Mouse (Mus musculus) MEL (cell line): ENCODE results near the gene Paqr4. TPM values are rescaled to one million over a fixed set of nuclear protein-coding genes. Genes with fewer than 3 reads are reported as not detected.

ENCODE experiments used
- DNase-seq: peaks from one replicate; pipeline ENCODE4 v3.0.0; 2011; ENCODE audit warnings: low read depth, low spot score
- H3K27ac ChIP-seq: 2 replicates; pipeline ENCODE4 v1.5.1; 2012; ENCODE audit warnings: low read depth, mild to moderate bottlenecking, control low read depth, low read length, moderate library complexity; ENCODE audit not compliant: control insufficient read depth
- H3K27me3 ChIP-seq, 2 experiments: fragments of 150-350 bp in 1 of 2; sonication (generic) in 1 of 2; 2 replicates each; pipeline ENCODE4 v1.6.1; 2012; ENCODE audit warnings: low read length in 2 of 2, mild to moderate bottlenecking in 2 of 2, improper control_type of control experiment in 1 of 2, moderate library complexity in 1 of 2; ENCODE audit not compliant: insufficient read depth in 2 of 2, control insufficient read depth in 1 of 2
- H3K36me3 ChIP-seq, 2 experiments: 2 replicates each; pipeline ENCODE4 v1.6.1; 2012 to 2014; ENCODE audit warnings: low read length in 2 of 2, improper control_type of control experiment in 1 of 2, inconsistent platforms in 1 of 2, mild to moderate bottlenecking in 1 of 2; ENCODE audit not compliant: insufficient read depth in 2 of 2, control insufficient read depth in 1 of 2
- H3K4me1 ChIP-seq, 2 experiments: fragments of 150-350 bp in 1 of 2; sonication (generic) in 1 of 2; 2 replicates each; pipeline ENCODE4 v1.6.1; 2012; ENCODE audit warnings: low read length in 2 of 2, improper control_type of control experiment in 1 of 2, mild to moderate bottlenecking in 1 of 2; ENCODE audit not compliant: insufficient read depth in 2 of 2, control insufficient read depth in 1 of 2
- H3K4me3 ChIP-seq, 2 experiments: fragments of 150-350 bp in 1 of 2; sonication (generic) in 1 of 2; 2 replicates each; pipeline ENCODE4 v1.5.1; 2012; ENCODE audit warnings: low read depth in 2 of 2, low read length in 2 of 2, mild to moderate bottlenecking in 2 of 2, moderate library complexity in 2 of 2, control low read depth in 1 of 2, improper control_type of control experiment in 1 of 2; ENCODE audit not compliant: control insufficient read depth in 1 of 2, insufficient read depth in 1 of 2
- H3K79me2 ChIP-seq: 2 replicates; pipeline ENCODE4 v1.6.1; 2012; ENCODE audit warnings: mild to moderate bottlenecking, low read length, moderate library complexity; ENCODE audit not compliant: control insufficient read depth, poor library complexity, insufficient read depth
- H3K9ac ChIP-seq: 2 replicates; pipeline ENCODE4 v1.6.1; 2012; ENCODE audit warnings: low read depth, mild to moderate bottlenecking, control low read depth, low read length, moderate library complexity; ENCODE audit not compliant: control insufficient read depth, poor library complexity, severe bottlenecking
- H3K9me3 ChIP-seq: fragments of 150-350 bp; sonication (generic); replicated peaks from 2 replicates; pipeline ENCODE4 v1.6.1; 2012; ENCODE audit warnings: mild to moderate bottlenecking, low read length, improper control_type of control experiment, moderate library complexity; ENCODE audit not compliant: insufficient read depth
- BHLHE40 ChIP-seq: IDR thresholded peaks from 2 replicates; pipeline ENCODE4 v1.6.1; 2012; ENCODE audit warnings: low read depth, mild to moderate bottlenecking, inconsistent platforms, low read length, improper control_type of control experiment, borderline replicate concordance
- CHD1 ChIP-seq: IDR thresholded peaks from 2 replicates; pipeline ENCODE4 v1.6.1; 2012; ENCODE audit warnings: low read depth, mild to moderate bottlenecking, inconsistent platforms, low read length, improper control_type of control experiment
- CTCF ChIP-seq, 3 experiments: IDR thresholded peaks in 2 of 3; conservative IDR thresholded peaks in 1 of 3; 2 replicates each; pipeline ENCODE4 v1.5.1; 2011 to 2012; ENCODE audit warnings: low read length in 3 of 3, low read depth in 2 of 3, mild to moderate bottlenecking in 2 of 3, improper control_type of control experiment in 1 of 3, inconsistent platforms in 1 of 3, mixed read lengths in 1 of 3, moderate library complexity in 1 of 3; ENCODE audit not compliant: control insufficient read depth in 1 of 3, insufficient read depth in 1 of 3, poor library complexity in 1 of 3, severe bottlenecking in 1 of 3
- E2F4 ChIP-seq: IDR thresholded peaks from 2 replicates; pipeline ENCODE4 v1.6.1; 2011; ENCODE audit warnings: low read depth, low read length, improper control_type of control experiment, borderline replicate concordance
- ELF1 ChIP-seq: IDR thresholded peaks from 2 replicates; pipeline ENCODE4 v1.6.1; 2014; ENCODE audit warnings: low read depth, mild to moderate bottlenecking, inconsistent platforms, low read length, improper control_type of control experiment, moderate library complexity
- EP300 ChIP-seq, 2 experiments: IDR thresholded peaks; 2 replicates each; pipeline ENCODE4 v1.6.1; 2011; ENCODE audit warnings: improper control_type of control experiment in 2 of 2, low read length in 2 of 2, low read depth in 1 of 2, mild to moderate bottlenecking in 1 of 2
- ETS1 ChIP-seq: IDR thresholded peaks from 2 replicates; pipeline ENCODE4 v1.6.1; 2012; ENCODE audit warnings: low read depth, mild to moderate bottlenecking, inconsistent platforms, low read length, improper control_type of control experiment, moderate library complexity
- GATA1 ChIP-seq: IDR thresholded peaks from 2 replicates; pipeline ENCODE4 v1.6.1; 2011; ENCODE audit warnings: low read depth, low read length, improper control_type of control experiment
- MAFK ChIP-seq: IDR thresholded peaks from 2 replicates; pipeline ENCODE4 v1.6.1; 2011; ENCODE audit warnings: low read depth, mild to moderate bottlenecking, low read length, improper control_type of control experiment, borderline replicate concordance
- MAX ChIP-seq: IDR thresholded peaks from 2 replicates; pipeline ENCODE4 v1.6.1; 2011; ENCODE audit warnings: low read length, improper control_type of control experiment
- MEF2A ChIP-seq: IDR thresholded peaks from 2 replicates; pipeline ENCODE4 v1.6.1; 2014; ENCODE audit warnings: low read depth, mild to moderate bottlenecking, inconsistent platforms, low read length, improper control_type of control experiment; ENCODE audit not compliant: poor library complexity, insufficient replicate concordance, severe bottlenecking; ENCODE audit errors: extremely low read depth
- MXI1 ChIP-seq: IDR thresholded peaks from 2 replicates; pipeline ENCODE4 v1.6.1; 2011; ENCODE audit warnings: mild to moderate bottlenecking, low read depth, low read length, improper control_type of control experiment
- MYC ChIP-seq: IDR thresholded peaks from 2 replicates; pipeline ENCODE4 v1.6.1; 2011; ENCODE audit warnings: low read depth, mild to moderate bottlenecking, low read length, improper control_type of control experiment, moderate library complexity
- NELFE ChIP-seq: IDR thresholded peaks from 2 replicates; pipeline ENCODE4 v1.6.1; 2011; ENCODE audit warnings: low read depth, low read length, improper control_type of control experiment
- POLR2AphosphoS2 ChIP-seq: IDR thresholded peaks from 2 replicates; pipeline ENCODE4 v1.6.1; 2011; ENCODE audit warnings: low read length, improper control_type of control experiment
- POLR2AphosphoS5 ChIP-seq: IDR thresholded peaks from 2 replicates; pipeline ENCODE4 v1.6.1; 2012; ENCODE audit warnings: low read depth, borderline replicate concordance, mild to moderate bottlenecking, inconsistent platforms, low read length, moderate library complexity, mixed read lengths
- RAD21 ChIP-seq: IDR thresholded peaks from 2 replicates; pipeline ENCODE4 v1.6.1; 2011; ENCODE audit warnings: mild to moderate bottlenecking, low read depth, low read length, improper control_type of control experiment
- RCOR1 ChIP-seq: IDR thresholded peaks from 2 replicates; pipeline ENCODE4 v1.6.1; 2012; ENCODE audit warnings: low read depth, mild to moderate bottlenecking, inconsistent platforms, low read length, improper control_type of control experiment
- SIN3A ChIP-seq: IDR thresholded peaks from 2 replicates; pipeline ENCODE4 v1.6.1; 2012; ENCODE audit warnings: low read length, improper control_type of control experiment, inconsistent platforms
- UBTF ChIP-seq: IDR thresholded peaks from 2 replicates; pipeline ENCODE4 v1.6.1; 2012; ENCODE audit warnings: low read depth, mild to moderate bottlenecking, inconsistent platforms, low read length, improper control_type of control experiment, moderate library complexity, borderline replicate concordance; ENCODE audit not compliant: insufficient read depth
- USF2 ChIP-seq, 2 experiments: IDR thresholded peaks; 2 replicates each; pipeline ENCODE4 v1.6.1; 2011 to 2012; ENCODE audit warnings: improper control_type of control experiment in 2 of 2, low read length in 2 of 2, borderline replicate concordance in 1 of 2, inconsistent platforms in 1 of 2, low read depth in 1 of 2, mild to moderate bottlenecking in 1 of 2; ENCODE audit not compliant: insufficient read depth in 1 of 2
- ZC3H11A ChIP-seq: IDR thresholded peaks from 2 replicates; pipeline ENCODE4 v1.6.1; 2012; ENCODE audit warnings: low read depth, mild to moderate bottlenecking, inconsistent platforms, low read length, improper control_type of control experiment
- polyA plus RNA-seq, 2 experiments: library from polyadenylated mRNA; stranded (reverse) in 1 of 2; unstranded in 1 of 2; fragments of >175 nt in 1 of 2; fragments of >200 nt in 1 of 2; gene quantifications; 2 replicates each; pipeline versions ENCODE4 v1.2.1 to v1.2.4; 2012; ENCODE audit warnings: low replicate concordance in 2 of 2, low read depth in 1 of 2; ENCODE audit not compliant: insufficient read length in 2 of 2, insufficient read depth in 1 of 2, missing spikeins in 1 of 2
- total RNA-seq: library from RNA; depleted of rRNA; stranded (reverse); fragments of 300-350 nt; gene quantifications from 2 replicates; pipeline ENCODE4 v1.2.3, GENCODE M21; 2012

Gene Paqr4
- total and polyA plus RNA-seq, 3 experiments = 6.5 to 10.7 TPM; not detected in 1

DNA sequence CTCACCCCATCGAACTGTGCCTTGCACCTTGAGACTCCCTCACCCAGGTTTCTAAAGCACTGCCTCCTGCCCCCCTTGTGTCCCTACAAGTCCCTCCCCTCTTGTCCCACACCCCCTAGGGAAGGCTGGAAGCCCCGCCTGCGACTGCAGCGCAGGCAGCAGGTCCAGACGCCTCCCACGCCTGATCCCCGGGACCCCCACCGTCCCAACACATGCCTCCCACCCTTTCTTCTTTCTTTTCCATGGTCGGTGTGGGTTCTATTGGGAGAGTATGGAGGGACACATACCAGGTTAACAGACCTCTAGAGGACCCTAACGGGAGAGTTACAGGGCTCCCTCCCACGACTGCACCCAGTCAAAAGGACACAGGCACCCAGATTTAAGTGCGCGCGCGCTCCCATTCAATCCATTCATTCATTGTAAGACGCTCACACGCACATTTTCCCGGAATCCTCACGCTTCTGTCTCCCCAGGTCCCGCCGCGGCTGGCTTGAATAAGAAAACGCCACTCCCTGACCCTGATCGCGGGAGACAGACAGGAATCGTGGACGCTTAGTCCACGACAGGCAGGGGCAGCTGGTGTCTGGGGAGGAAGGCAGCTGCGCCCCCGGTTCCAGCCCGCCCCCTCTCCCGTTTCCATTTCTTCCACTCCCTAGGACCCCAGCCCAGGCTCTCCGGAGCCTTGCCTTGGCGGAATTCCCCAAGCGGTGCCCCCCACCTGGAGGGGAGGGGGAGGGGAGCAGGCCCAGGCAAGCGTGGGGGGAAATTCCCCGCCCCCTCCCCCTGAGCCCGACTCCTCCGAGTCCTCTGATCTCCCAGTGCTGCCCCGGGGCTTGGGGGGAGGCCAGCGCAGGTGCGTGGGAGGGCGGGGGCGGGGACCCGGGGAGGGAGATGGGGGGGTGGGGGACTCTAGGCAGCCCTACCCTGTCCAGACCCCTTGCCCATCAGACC, 4.9 kb upstream of the Paqr4 start, which contains the start of gene Kremen2:
Gene Kremen2, minus strand, starts transcription at position 533 of the 951 bp plus-strand sequence.
- Histone ChIP-seq H3K4me3 (no peak within 1 kb of the TSS), H3K9me3 (no peaks in the 10 kb centered on the region), H3K36me3 (peaks cover 0 to 4% of the 10 kb centered on the region in 2 experiments; a peak in 2 of 4 replicates), H3K9ac (no peak within 1 kb of the TSS), H3K4me1 (peaks cover 4 to 27% of the 10 kb centered on the region in 2 experiments; a peak in 3 of 4 replicates), H3K79me2 (no peaks in the 10 kb centered on the region), H3K27ac (no peak within 1 kb of the TSS), H3K27me3 (no peaks in the 10 kb centered on the region)
- no peak for TF ChIP-seq MXI1
- no peak for TF ChIP-seq ELF1
- TF ChIP-seq RAD21 = no peak
- TF ChIP-seq USF2 (IDR thresholded peaks at IDR 0.05; ENCODE audit: borderline replicate concordance in 1 of 2, insufficient read depth in 1 of 2, low read depth in 1 of 2, low read length in 2 of 2) = no peak
- TF ChIP-seq POLR2AphosphoS5 = no peak
- no peak for TF ChIP-seq NELFE
- TF ChIP-seq E2F4 = no peak
- no peak for TF ChIP-seq RCOR1
- no peak for TF ChIP-seq EP300 (IDR thresholded peaks at IDR 0.05; ENCODE audit: low read depth in 1 of 2, low read length in 2 of 2)
- no peak for TF ChIP-seq MYC
- no peak for TF ChIP-seq MAFK
- no peak for TF ChIP-seq CHD1
- no peak for TF ChIP-seq ETS1
- no peak for TF ChIP-seq POLR2AphosphoS2
- TF ChIP-seq CTCF (IDR thresholded peaks at IDR 0.05 in 2 of 3, conservative IDR thresholded peaks at IDR 0.05 in 1 of 3; ENCODE audit: control insufficient read depth in 1 of 3, insufficient read depth in 1 of 3, low read depth in 2 of 3, low read length in 3 of 3, poor library complexity in 1 of 3, severe bottlenecking in 1 of 3) = no peak
- TF ChIP-seq ZC3H11A = no peak
- no peak for TF ChIP-seq MAX
- DNase-seq = no peak

DNA sequence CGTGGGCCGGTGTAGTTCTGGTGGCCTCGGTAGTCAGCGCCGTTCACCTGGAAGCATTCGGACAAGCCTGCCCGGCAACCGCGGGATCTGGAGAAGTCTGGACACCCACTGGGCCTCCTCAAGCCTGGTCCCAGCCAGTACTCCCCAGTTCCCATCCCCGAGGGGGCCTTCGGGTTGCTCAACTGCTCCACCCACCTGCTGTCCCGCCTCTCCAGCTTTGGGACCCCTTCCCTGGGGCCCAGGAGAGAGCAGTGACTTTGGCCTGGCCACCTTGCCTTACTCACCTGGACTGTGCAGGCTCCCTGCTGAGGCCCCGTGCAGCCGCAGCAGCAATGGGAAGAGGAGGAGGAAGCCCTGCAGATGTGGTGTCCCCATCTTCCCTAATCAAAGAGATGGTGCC, 4.0 kb upstream of the Paqr4 start:
- Histone ChIP-seq H3K9ac (no peak overlapping the region), H3K27ac (no peak overlapping the region), H3K79me2 (no peaks in the 10 kb centered on the region; the same call in 1 of the 2 replicates), H3K4me3 (no peak overlapping the region), H3K36me3 (peaks cover 0 to 4% of the 10 kb centered on the region in 2 experiments; a peak in 2 of 4 replicates), H3K4me1 (peaks cover 4 to 26% of the 10 kb centered on the region in 2 experiments; a peak in 3 of 4 replicates), H3K9me3 (no peaks in the 10 kb centered on the region)
- DNase-seq = no peak
- TF ChIP-seq MXI1 (no peak), MEF2A (no peak), SIN3A (no peak), UBTF (no peak), BHLHE40 (no peak), GATA1 (no peak), RCOR1 (no peak), RAD21 (no peak)
- TF ChIP-seq, all 39 proteins: peak for 0
- H3K27me3 ChIP-seq = no peaks in the 10 kb centered on the region
